Mouse (Mus musculus) urinary bladder, postnatal 14 days (tissue): ENCODE measurements around the gene Gal3st1.
A peak's percentile ranks its signal among the peaks of the same experiment; 100 is the strongest.

Experiments used
- DNase-seq: peaks from one replicate; pipeline ENCODE4 v3.0.0; 2021; ENCODE audit warnings: low spot score

The Gal3st1 gene

GRCm38 (mm10) chr11:4031961-4032360, 48.5 kb downstream of the Gal3st1 start:
- DNase-seq = no peak

GRCm38 (mm10) chr11:4033471-4033870, 50.0 kb downstream of the Gal3st1 start:
- no peak for DNase-seq

GRCm38 (mm10) chr11:4034169-4034568, 50.7 kb downstream of the Gal3st1 start:
- no peak for DNase-seq

- DNase-seq = peak; percentile 6
These were observed 51.9 kb downstream of the Gal3st1 start for GRCm38 (mm10) chr11:4035116-4035892.

GRCm38 (mm10) chr11:4035916-4036315, 52.5 kb downstream of the Gal3st1 start:
- no peak for DNase-seq

- no peak for DNase-seq
These were observed 53.1 kb downstream of the Gal3st1 start for GRCm38 (mm10) chr11:4036365-4037084.

GRCm38 (mm10) chr11:4039951-4040350, 56.5 kb downstream of the Gal3st1 start:
- DNase-seq = no peak

- no peak for DNase-seq
These were observed 57.7 kb downstream of the Gal3st1 start for GRCm38 (mm10) chr11:4041123-4041625.

- DNase-seq = no peak
These were observed 59.6 kb downstream of the Gal3st1 start for GRCm38 (mm10) chr11:4043081-4043480.

- DNase-seq = no peak
These were observed 63.1 kb downstream of the Gal3st1 start for GRCm38 (mm10) chr11:4046526-4046925.

- DNase-seq = no peak
These were observed 64.3 kb downstream of the Gal3st1 start for GRCm38 (mm10) chr11:4047766-4048165.

GRCm38 (mm10) chr11:4048438-4048837, 65.0 kb downstream of the Gal3st1 start:
- DNase-seq = no peak
